Mouse (Mus musculus): ENCODE results near the gene Itga9. TPM values are rescaled to one million over a fixed set of nuclear protein-coding genes. Genes with fewer than 3 reads are reported as not detected.

Itga9 gene
- total RNA-seq, 2 experiments from 2014 or later, result 74.4 to 88.1 TPM

Other genes with a start within 250 kb of the Itga9 start
- not detected for gene Eomes, start 128.5 kb upstream of the Itga9 start, total RNA-seq (2021)
- gene Golga4, start 100.4 kb upstream of the Itga9 start, total RNA-seq (2021), result 100 to 1,000 TPM; 180 to 187 TPM

Data from heart, postnatal 14 days (tissue).